Mouse (Mus musculus) embryonic fibroblast, embryonic 13.5 days (primary cell): ENCODE results near the gene Gm17018.

Source experiments
- CTCF ChIP-seq: IDR thresholded peaks from 2 replicates; pipeline ENCODE4 v1.5.1; 2011; ENCODE audit warnings: mild to moderate bottlenecking, control low read depth, low read length, moderate library complexity, borderline replicate concordance; ENCODE audit not compliant: insufficient read depth
- POLR2A ChIP-seq: IDR thresholded peaks from 2 replicates; pipeline ENCODE4 v1.6.1; 2011; ENCODE audit warnings: low read depth, mild to moderate bottlenecking, control low read depth, low read length, moderate library complexity

DNA sequence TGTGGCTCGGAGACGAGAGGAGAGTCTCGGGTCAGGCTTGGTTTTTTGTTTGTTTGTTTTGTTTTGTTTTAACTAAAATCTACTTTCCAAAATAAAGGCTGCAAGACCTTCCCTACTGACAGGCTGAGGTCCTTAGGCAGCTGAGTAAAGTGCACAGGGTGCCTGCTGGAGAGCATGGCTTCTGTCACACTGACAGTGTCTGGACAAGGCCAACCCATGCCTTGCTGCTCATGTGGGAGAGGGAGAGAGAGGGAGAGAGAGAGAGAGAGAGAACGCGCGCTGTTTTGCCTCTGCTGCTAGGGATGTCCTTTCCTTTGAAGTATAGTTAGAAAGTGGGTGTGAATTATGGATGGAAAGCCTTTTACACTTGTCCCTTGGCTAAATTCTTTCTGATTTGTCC lies 28.9 kb upstream of the Gm17018 start:
- TF ChIP-seq CTCF (no peak), POLR2A (no peak)
